Mouse (Mus musculus) left cerebral cortex, adult 8-10 months (tissue): ENCODE results near the gene Prss56. TPM values are rescaled to one million over a fixed set of nuclear protein-coding genes. Genes with fewer than 3 reads are reported as not detected.

Experiments
- DNase-seq, 2 experiments: peaks; one replicate each; pipeline ENCODE4 v3.0.0; 2022; ENCODE audit warnings: low spot score in 2 of 2
- total RNA-seq, 4 experiments: library from RNA; stranded (reverse); gene quantifications; 2 replicates each; pipeline ENCODE4 v1.2.4; 2022

Gene Prss56
- total RNA-seq = 1 to 10 TPM; 1.8 to 4.2 (median 2.8) TPM

GRCm38 (mm10) chr1:87183013-87183412 lies at the start of gene Prss56:
TSS of gene Prss56 (plus strand) at chr1:87183313.
- DNase-seq = no peak

GRCm38 (mm10) chr1:87141550-87141949 lies 41.6 kb upstream of the Prss56 start:
- DNase-seq = no peak

- DNase-seq = no peak
Measured at GRCm38 (mm10) chr1:87142456-87142855, 40.7 kb upstream of the Prss56 start.

GRCm38 (mm10) chr1:87143141-87143540 lies 40.0 kb upstream of the Prss56 start:
- DNase-seq = no peak

- no peak for DNase-seq
Measured at GRCm38 (mm10) chr1:87149422-87149821, 33.7 kb upstream of the Prss56 start.

- DNase-seq = no peak
Measured at GRCm38 (mm10) chr1:87151286-87151685, 31.8 kb upstream of the Prss56 start.

- DNase-seq = no peak
Measured at GRCm38 (mm10) chr1:87153776-87154500, 29.2 kb upstream of the Prss56 start.

- no peak for DNase-seq
Measured at GRCm38 (mm10) chr1:87154501-87155120, 28.5 kb upstream of the Prss56 start.

GRCm38 (mm10) chr1:87155531-87156198 lies 27.4 kb upstream of the Prss56 start:
- DNase-seq = peak in 1 of 2 experiments; percentile 6

- no peak for DNase-seq
Measured at GRCm38 (mm10) chr1:87156199-87156587, 26.9 kb upstream of the Prss56 start, which contains the start of gene Ecel1. TSS of gene Ecel1 (minus strand) at chr1:87156521.

GRCm38 (mm10) chr1:87159396-87159795 lies 23.7 kb upstream of the Prss56 start:
- no peak for DNase-seq

- DNase-seq = no peak
Measured at GRCm38 (mm10) chr1:87164164-87164795, 18.8 kb upstream of the Prss56 start.

GRCm38 (mm10) chr1:87164796-87165184 lies 18.3 kb upstream of the Prss56 start:
- DNase-seq = no peak

GRCm38 (mm10) chr1:87170458-87170857 lies 12.7 kb upstream of the Prss56 start:
- no peak for DNase-seq

GRCm38 (mm10) chr1:87171312-87171711 lies 11.8 kb upstream of the Prss56 start:
- DNase-seq = no peak

GRCm38 (mm10) chr1:87172316-87172715 lies 10.8 kb upstream of the Prss56 start:
- DNase-seq = no peak

- peak in 1 of 2 experiments; percentile 42 for DNase-seq
Measured at GRCm38 (mm10) chr1:87174006-87174955, 8.8 kb upstream of the Prss56 start.

- peak; percentile 23 to 62 for DNase-seq
Measured at GRCm38 (mm10) chr1:87175852-87176292, 7.2 kb upstream of the Prss56 start.

- no peak for DNase-seq
Measured at GRCm38 (mm10) chr1:87180896-87181295, 2.2 kb upstream of the Prss56 start.

GRCm38 (mm10) chr1:87183998-87184750 lies 1.1 kb downstream of the Prss56 start:
- no peak for DNase-seq
